Mouse (Mus musculus): Measurements from ENCODE around the gene Oas2. TPM values are rescaled to one million over a fixed set of nuclear protein-coding genes. Genes with fewer than 3 reads are reported as not detected.

Oas2 gene
- polyA plus RNA-seq, 1 experiment from 2014 or later = 0.60 TPM

DNA sequence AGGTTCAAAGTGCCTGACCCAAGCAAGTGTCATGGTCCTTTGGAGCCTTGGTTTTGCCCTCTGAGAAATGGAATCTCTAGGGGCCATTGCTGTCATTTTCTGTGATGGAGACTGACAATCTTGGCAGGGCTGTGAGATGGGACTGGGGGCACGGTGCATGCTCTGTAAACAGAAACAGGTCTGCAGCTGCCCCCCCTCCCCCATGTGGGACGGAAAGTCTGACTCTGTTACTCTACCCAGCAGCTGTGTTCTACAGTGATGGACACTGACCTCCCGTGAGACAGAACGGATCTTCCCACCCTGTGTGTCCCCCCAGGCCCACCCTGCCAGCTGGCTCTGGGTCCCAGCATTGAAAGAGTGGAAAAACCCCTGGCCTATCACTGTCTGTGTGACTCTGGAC is 59.2 kb downstream of the Oas2 start:
- H3K4me2 ChIP-seq (replicated peaks) = no peak overlapping the region
- H3K27me3 ChIP-seq (replicated peaks) = peaks cover 29% of the 10 kb centered on the region
- H3K36me3 ChIP-seq = no peaks in the 10 kb centered on the region
- 54% methylated on average over 4 of the region's 4 CpGs for WGBS
- no peak overlapping the region for H3K4me3 ChIP-seq (replicated peaks)
- no peak for ATAC-seq
- peaks cover 5% of the 10 kb centered on the region; the same call in 1 of the 2 replicates for H3K4me1 ChIP-seq (replicated peaks)
- no peak overlapping the region for H3K9ac ChIP-seq
- no peaks in the 10 kb centered on the region for H3K9me3 ChIP-seq
- H3K27ac ChIP-seq = no peak overlapping the region

DNA sequence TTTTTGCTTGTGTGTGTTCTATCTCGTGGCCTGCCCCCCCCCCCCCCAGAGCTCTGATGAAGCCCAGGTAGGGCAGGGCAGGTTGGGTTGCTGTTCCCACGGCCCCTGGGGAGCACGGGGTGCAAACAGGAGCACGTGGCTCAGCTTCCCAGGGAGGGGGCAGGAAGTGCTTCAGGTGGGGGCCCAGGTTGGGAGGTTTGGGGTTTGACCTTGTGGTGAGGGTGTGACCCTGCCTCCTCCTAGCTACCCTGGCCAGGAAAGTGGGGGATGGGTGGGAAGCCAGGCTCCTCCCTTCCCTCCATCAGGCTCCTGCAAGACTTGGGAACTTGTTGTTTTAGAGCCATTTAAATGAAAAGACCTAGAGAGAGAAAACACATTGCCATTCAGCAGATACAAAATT is 61.2 kb downstream of the Oas2 start:
- Histone ChIP-seq H3K9ac (no peak overlapping the region), H3K36me3 (no peaks in the 10 kb centered on the region), H3K4me2 (replicated peaks) (no peak overlapping the region), H3K9me3 (no peaks in the 10 kb centered on the region), H3K27me3 (replicated peaks) (peaks cover 16% of the 10 kb centered on the region), H3K27ac (no peak overlapping the region), H3K4me1 (replicated peaks) (no peaks in the 10 kb centered on the region), H3K4me3 (replicated peaks) (no peak overlapping the region)
- no peak for ATAC-seq
- WGBS = 35% methylated on average over 4 of the region's 4 CpGs

DNA sequence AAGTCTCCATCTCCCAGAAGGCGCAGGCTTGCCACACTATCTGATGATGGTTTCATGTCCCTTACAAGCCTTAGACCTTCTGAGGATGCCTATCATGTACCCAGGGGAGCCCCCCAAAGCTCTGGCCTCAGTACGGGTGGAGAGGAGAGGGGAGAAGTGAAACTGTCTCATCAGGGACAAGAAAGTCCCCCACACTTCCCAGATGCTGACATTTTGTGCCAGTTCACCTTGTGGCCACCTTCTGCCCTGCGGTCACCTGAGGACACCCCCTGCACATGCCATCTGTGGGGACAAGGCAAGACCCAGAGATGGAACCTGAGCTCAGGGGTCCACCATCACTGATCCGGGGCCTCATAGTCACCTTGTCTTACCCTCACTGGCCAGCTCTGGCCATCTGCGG is 61.8 kb downstream of the Oas2 start:
- Histone ChIP-seq H3K9ac (no peak overlapping the region), H3K4me2 (replicated peaks) (no peak overlapping the region), H3K27me3 (replicated peaks) (peaks cover 16% of the 10 kb centered on the region), H3K36me3 (no peaks in the 10 kb centered on the region), H3K4me3 (replicated peaks) (no peak overlapping the region), H3K27ac (no peak overlapping the region), H3K9me3 (no peaks in the 10 kb centered on the region), H3K4me1 (replicated peaks) (0 out of 2 replicates have a peak, but pooled peaks cover 4% of the 10 kb centered on the region)
- no peak for ATAC-seq
- WGBS = 83% methylated on average over 5 of the region's 5 CpGs

DNA sequence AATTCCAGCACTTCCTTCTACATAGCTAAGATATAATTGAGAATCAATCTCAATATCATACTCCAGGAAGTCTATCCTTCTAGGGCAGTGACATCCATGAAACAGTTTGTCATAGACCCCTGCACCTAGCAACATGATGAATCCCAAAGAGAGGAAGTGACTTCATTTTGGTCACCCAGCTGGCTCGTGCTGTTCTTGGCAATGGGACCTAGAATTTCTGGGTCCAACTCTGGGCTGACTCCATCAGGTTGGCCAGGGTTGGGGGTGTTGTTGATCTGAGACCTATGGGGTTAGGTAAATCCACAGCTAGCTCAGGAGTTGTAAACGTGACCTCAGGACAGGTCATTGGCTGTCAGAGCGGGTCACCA is 62.2 kb downstream of the Oas2 start:
- ATAC-seq = no peak
- H3K36me3 ChIP-seq = no peaks in the 10 kb centered on the region
- no peaks in the 10 kb centered on the region for H3K9me3 ChIP-seq
- H3K27ac ChIP-seq = no peak overlapping the region
- H3K4me3 ChIP-seq (replicated peaks) = no peak overlapping the region
- H3K9ac ChIP-seq = no peak overlapping the region
- H3K4me1 ChIP-seq (replicated peaks) = 0 out of 2 replicates have a peak, but pooled peaks cover 4% of the 10 kb centered on the region
- peaks cover 17% of the 10 kb centered on the region for H3K27me3 ChIP-seq (replicated peaks)
- H3K4me2 ChIP-seq (replicated peaks) = no peak overlapping the region
- WGBS = 75% methylated on average over 3 of the region's 3 CpGs

DNA sequence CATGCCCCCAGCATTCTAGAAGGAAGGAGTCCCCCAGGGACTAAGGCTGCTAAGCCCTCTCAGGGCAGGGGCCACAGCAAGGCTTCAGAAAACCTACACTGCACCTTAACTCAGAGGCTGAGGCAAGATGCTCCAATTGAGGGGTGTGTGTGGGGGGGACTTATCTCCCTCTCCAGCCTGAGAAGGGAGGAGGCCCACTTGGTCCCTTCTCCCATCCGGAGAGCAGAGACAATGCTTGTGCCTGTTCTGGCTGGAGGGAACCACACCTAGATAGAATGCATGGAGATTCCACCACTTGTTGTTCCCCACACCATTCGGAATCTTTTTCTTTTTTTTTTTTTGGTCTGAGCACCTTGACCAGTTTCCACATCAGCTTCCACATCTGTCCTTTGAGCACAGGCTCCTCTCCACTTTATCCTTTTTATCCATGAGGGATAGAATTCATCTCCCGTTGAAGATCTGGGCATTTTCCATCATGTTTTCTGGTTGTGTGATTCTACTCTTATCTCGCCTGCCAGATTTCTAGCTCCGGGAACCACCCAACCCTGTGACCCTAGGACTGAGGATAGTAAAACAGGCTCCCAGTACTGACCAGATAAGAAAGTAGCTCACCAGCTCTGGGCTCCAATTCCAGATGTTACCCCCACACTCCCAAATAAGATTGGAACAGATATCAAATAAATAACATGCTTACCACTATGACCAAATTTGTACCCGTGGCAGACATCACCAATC is 62.7 kb downstream of the Oas2 start:
- Histone ChIP-seq H3K9me3 (no peaks in the 10 kb centered on the region), H3K4me2 (replicated peaks) (no peak overlapping the region), H3K9ac (no peak overlapping the region), H3K27me3 (replicated peaks) (peaks cover 22% of the 10 kb centered on the region), H3K4me1 (replicated peaks) (0 out of 2 replicates have a peak, but pooled peaks cover 4% of the 10 kb centered on the region), H3K27ac (no peak overlapping the region), H3K36me3 (no peaks in the 10 kb centered on the region), H3K4me3 (replicated peaks) (no peak overlapping the region)
- WGBS = 69% methylated on average over 6 of the region's 6 CpGs
- no peak for ATAC-seq

DNA sequence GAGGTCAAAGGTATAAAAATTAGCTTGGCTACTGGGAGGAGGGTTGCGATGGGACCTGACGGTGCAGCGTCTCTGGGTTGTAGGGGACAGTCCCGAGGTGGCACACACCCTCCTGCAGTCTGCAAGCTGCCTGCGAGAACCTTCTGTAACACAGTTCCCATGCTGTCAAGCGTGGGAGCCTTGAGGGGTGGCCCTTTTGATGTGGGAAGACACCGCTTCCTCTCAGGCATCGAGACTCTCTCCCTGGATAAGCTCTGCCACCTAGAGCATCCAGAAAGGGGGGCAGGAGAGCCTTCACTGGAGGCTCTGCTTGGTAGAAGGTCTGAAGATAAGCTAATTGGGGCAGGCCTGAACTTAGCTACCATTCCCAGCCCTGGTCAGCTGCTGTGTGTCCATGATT is 64.0 kb downstream of the Oas2 start:
- Histone ChIP-seq H3K36me3 (no peaks in the 10 kb centered on the region), H3K4me2 (replicated peaks) (no peak overlapping the region), H3K4me1 (replicated peaks) (peaks cover 5% of the 10 kb centered on the region; the same call in 1 of the 2 replicates), H3K9ac (no peak overlapping the region), H3K27me3 (replicated peaks) (peaks cover 27% of the 10 kb centered on the region), H3K9me3 (no peaks in the 10 kb centered on the region), H3K4me3 (replicated peaks) (no peak overlapping the region), H3K27ac (no peak overlapping the region)
- 73% methylated on average over 8 of the region's 8 CpGs for WGBS
- no peak for ATAC-seq

DNA sequence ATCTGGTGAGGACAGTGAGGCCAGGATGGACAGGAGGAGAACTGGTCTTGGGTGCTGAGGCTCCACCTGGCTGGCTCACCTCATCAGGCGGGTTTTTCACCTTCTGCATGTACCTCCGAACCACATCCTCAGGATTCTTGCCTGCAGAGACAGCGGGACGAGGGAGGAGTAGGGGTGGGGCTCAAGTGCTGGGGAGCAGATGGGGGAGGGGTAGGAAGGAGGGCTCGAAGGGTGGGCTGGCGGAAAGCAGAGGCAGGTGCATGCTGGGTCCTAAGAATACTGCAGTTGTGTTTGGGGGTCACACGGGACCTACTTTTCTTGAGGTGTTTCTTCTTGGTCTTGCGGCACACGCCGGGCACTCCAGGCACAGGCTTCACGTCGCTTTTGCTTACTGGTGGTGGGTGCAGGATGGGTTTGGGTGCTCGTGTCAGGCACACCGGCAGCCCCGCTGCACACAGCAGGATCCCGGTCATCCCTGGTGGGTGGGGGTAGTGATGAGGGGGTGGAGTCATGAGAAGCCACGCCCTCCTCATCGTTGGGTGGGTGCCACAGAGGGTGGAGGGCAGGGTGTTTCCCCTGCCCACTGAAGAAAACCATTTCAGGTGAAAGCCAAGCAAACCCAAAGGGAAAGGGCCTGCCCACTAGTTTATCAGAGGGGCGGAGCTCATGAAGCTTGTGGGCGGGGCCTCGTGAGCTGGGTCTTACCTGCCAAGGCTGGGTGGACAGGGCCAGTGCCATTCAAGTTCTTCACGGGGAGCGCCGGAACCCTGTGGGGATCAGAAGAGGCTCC is 66.5 kb downstream of the Oas2 start:
- Histone ChIP-seq H3K36me3 (no peaks in the 10 kb centered on the region), H3K27ac (no peak overlapping the region), H3K4me2 (replicated peaks) (peak overlapping the region; percentile 11; the same call in 1 of the 2 replicates), H3K27me3 (replicated peaks) (peaks cover 27% of the 10 kb centered on the region), H3K9ac (no peak overlapping the region), H3K4me3 (replicated peaks) (no peak overlapping the region), H3K4me1 (replicated peaks) (peaks cover 18% of the 10 kb centered on the region), H3K9me3 (no peaks in the 10 kb centered on the region)
- no peak for ATAC-seq
- 10% methylated on average over 24 of the region's 24 CpGs for WGBS

DNA sequence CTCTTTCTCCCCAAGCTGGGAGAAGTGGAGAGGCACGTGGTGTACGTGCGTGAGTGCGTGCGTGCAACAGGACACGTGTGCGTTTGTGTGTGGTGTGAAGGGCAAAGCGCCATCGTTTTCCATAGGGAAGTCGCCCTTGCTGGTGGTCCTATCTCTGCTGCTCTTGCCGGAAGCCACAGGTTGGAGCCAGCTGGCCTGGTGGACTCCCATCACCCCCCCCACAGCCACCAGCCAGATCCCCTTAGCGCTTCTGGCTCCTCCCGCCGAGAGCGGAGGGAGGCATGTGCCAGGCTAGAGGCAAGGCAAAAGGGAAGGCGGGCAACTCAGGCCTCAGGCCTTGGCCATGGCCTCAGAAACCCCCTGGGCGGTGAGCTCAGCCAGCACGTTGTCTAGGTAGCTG is 68.7 kb downstream of the Oas2 start:
- no peaks in the 10 kb centered on the region for H3K36me3 ChIP-seq
- no peaks in the 10 kb centered on the region for H3K9me3 ChIP-seq
- H3K4me3 ChIP-seq (replicated peaks) = no peak overlapping the region
- H3K27me3 ChIP-seq (replicated peaks) = peaks cover 27% of the 10 kb centered on the region
- H3K27ac ChIP-seq = no peak overlapping the region
- peaks cover 18% of the 10 kb centered on the region for H3K4me1 ChIP-seq (replicated peaks)
- ATAC-seq = no peak
- no peak overlapping the region for H3K4me2 ChIP-seq (replicated peaks)
- 91% methylated on average over 18 of the region's 18 CpGs for WGBS
- no peak overlapping the region for H3K9ac ChIP-seq

Other genes starting within 250 kb of the Oas2 start
- gene Plbd2, start 246.2 kb downstream of the Oas2 start, polyA plus RNA-seq (2015; fragmentation: Nextera tagmentation; extraction: Ambion mirVana) = 49.8 and 50.2 TPM in 2 replicates
- gene Slc8b1, start 238.7 kb downstream of the Oas2 start, polyA plus RNA-seq (2015; fragmentation: Nextera tagmentation; extraction: Ambion mirVana) = 6.2 and 6.6 TPM in 2 replicates
- 25.3 and 26.8 TPM in 2 replicates for gene Tpcn1, start 161.2 kb downstream of the Oas2 start, polyA plus RNA-seq (2015; fragmentation: Nextera tagmentation; extraction: Ambion mirVana)
- 0.28 and 0.40 TPM in 2 replicates for gene Iqcd, start 160.8 kb downstream of the Oas2 start, polyA plus RNA-seq (2015; fragmentation: Nextera tagmentation; extraction: Ambion mirVana)
- 10.6 and 11.4 TPM in 2 replicates for gene Rita1, start 137.3 kb downstream of the Oas2 start, polyA plus RNA-seq (2015; fragmentation: Nextera tagmentation; extraction: Ambion mirVana)
- 47.5 and 49.3 TPM in 2 replicates for gene Ddx54, start 137.1 kb downstream of the Oas2 start, polyA plus RNA-seq (2015; fragmentation: Nextera tagmentation; extraction: Ambion mirVana)
- not detected in 2 replicates for gene Cfap73, start 115.6 kb downstream of the Oas2 start, polyA plus RNA-seq (2015; fragmentation: Nextera tagmentation; extraction: Ambion mirVana)
- 0.49 and 1.0 TPM in 2 replicates for gene Rasal1, start 101.0 kb downstream of the Oas2 start, polyA plus RNA-seq (2015; fragmentation: Nextera tagmentation; extraction: Ambion mirVana)
- gene Dtx1, start 37.9 kb downstream of the Oas2 start, polyA plus RNA-seq (2015; fragmentation: Nextera tagmentation; extraction: Ambion mirVana) = 4.1 and 4.3 TPM in 2 replicates
- gene Oas3, start 27.8 kb upstream of the Oas2 start, polyA plus RNA-seq (2015; fragmentation: Nextera tagmentation; extraction: Ambion mirVana) = 0.20 TPM in 2 replicates
- gene Oas1e, start 45.7 kb upstream of the Oas2 start, polyA plus RNA-seq (2015; fragmentation: Nextera tagmentation; extraction: Ambion mirVana) = not detected in 2 replicates
- 0.67 and 0.71 TPM in 2 replicates for gene Oas1c, start 62.7 kb upstream of the Oas2 start, polyA plus RNA-seq (2015; fragmentation: Nextera tagmentation; extraction: Ambion mirVana)
- gene Oas1f, start 97.5 kb upstream of the Oas2 start, polyA plus RNA-seq (2015; fragmentation: Nextera tagmentation; extraction: Ambion mirVana) = not detected in 2 replicates
- not detected in 2 replicates for gene Oas1h, start 111.6 kb upstream of the Oas2 start, polyA plus RNA-seq (2015; fragmentation: Nextera tagmentation; extraction: Ambion mirVana)
- 2.0 TPM in 2 replicates for gene Oas1g, start 137.8 kb upstream of the Oas2 start, polyA plus RNA-seq (2015; fragmentation: Nextera tagmentation; extraction: Ambion mirVana)
- gene Oas1a, start 157.7 kb upstream of the Oas2 start, polyA plus RNA-seq (2015; fragmentation: Nextera tagmentation; extraction: Ambion mirVana) = 6.4 and 9.5 TPM in 2 replicates
- not detected in 2 replicates for gene Oas1d, start 164.7 kb upstream of the Oas2 start, polyA plus RNA-seq (2015; fragmentation: Nextera tagmentation; extraction: Ambion mirVana)